Mouse (Mus musculus) heart, adult 10 weeks (tissue): ENCODE results near the gene Tmeff1. TPM values are rescaled to one million over a fixed set of nuclear protein-coding genes. Genes with fewer than 3 reads are reported as not detected.

Source experiments
- polyA plus RNA-seq: library from polyadenylated mRNA; stranded (reverse); fragments of 350-450 nt; fragmentation: Illumina TruSeq; extraction: RNeasy Lipid Tissue Mini Kit (QIAGEN cat#74804); gene quantifications from one replicate; pipeline ENCODE4 v1.2.3, GENCODE M21; 2014; ENCODE audit warnings: low read depth, low replicate concordance

The Tmeff1 gene
- 7.9 TPM for polyA plus RNA-seq

DNA sequence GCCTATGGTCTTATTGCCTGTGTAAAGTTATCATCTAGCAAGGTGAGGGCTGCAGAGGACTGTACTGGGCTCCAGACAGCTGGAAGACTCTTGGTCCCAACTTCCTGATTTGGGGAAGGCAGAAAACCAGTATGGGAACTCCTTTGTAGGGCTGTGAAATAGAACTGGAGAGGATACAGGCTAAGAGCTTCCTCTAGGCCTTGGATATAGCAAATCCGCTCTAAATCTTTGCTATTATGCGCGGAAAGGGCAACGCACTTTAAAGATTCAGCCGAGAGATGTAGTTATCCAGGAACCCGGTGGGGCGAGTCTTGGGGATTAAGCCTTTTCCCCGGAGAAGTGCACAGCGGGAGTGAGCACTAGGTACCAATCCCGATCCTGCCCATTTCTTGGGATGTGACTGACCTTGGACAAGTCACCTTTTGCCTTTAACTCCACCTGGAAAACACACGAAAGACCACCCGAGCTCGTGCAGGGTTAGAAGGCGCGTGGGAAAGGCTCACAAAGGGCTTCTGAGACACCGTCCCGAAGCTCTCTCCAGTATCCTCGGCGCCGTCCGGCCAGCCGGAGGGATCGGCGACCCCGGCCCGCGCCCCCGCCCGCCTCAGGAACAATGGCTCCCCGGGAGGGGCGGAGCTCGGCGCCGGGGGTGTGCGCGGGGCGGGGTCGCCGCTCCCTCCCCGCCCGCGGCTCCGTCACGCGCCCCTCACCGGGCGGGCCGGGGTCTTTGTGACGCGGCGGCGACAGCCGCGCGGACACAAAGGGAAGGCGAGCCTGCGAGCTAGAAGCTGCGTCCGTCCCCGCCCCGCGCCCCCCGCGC, at the start of gene Tmeff1:
Tmeff1 (plus strand) TSS at position 754 of the 820 bp plus-strand sequence.

DNA sequence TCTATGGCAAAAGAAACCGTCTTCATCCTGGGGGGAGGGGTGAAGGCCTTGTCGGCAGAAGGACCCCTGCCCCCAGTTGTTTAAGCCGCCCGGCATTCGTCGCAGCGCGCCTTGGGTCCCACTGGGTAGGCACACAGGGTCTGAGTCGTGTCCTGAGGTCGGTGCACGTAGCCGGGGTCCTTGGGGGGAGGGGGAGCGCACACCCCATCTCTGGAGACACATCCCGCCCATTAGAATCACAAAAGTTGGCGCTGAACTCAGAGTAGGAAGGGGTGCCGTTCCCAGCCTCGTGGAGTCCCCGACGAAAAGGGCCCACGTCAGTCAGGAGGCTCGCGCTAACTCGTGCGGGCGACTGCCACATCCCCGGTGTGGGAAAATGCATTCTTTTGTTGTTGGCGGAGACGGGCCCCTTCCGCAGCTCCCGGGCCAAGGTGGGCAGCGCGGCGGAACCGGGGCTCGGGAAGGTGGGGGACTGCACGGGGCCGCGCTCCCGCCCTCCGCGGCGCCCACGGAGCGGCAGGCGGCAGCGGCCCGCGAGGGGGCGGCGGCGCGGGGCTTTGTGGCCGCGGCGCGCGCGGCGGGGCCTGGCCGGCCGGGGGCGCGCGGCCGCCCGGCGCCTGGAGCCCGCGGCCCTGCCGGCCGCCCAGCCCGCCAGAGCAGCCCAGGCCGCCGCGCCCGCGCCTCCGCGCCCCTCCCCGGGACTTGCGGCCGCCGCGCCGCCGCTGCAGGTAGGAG, 45.0 kb upstream of the Tmeff1 start, which contains the start of gene Msantd3:
Msantd3 (plus strand) TSS at position 95 of the 735 bp plus-strand sequence.

DNA sequence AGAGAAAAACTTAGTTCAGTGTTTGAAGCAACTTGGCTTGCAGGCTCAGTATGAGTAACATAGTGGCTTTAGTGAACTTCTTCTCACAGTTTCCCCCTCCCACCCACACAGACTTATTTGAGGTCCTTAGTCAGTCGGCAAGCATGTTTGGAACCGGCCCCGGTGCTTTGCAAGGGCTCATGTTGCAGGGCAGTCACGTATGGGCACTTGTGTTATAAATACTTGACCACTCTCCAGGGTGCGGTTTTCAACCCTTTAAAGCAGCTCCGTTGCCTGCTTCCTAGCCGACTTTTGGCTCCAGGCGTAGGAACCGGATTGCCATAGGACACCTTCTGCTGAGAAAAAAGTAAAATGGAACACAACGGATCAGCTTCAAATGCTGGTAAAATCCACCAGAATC, 78.3 kb downstream of the Tmeff1 start, which contains the start of gene Cavin4:
Cavin4 (plus strand) TSS at position 244 of the 400 bp plus-strand sequence.

Other genes starting within 250 kb of the Tmeff1 start
- gene Tex10, start 111.7 kb upstream of the Tmeff1 start, polyA plus RNA-seq = 11.5 TPM
- 15.0 TPM for gene Msantd3, start 45.2 kb upstream of the Tmeff1 start, polyA plus RNA-seq
- 103 TPM for gene Cavin4, start 78.3 kb downstream of the Tmeff1 start, polyA plus RNA-seq